Mouse (Mus musculus) cerebellum, postnatal 36 days (tissue): Measurements from ENCODE around the gene Parp3.

Source experiments
- DNase-seq, 2 experiments: peaks; one replicate each; pipeline ENCODE4 v3.0.0; 2021 to 2022; ENCODE audit warnings: mixed read lengths in 2 of 2

Gene Parp3

GRCm38 (mm10) chr9:106456325-106457162, 20.2 kb downstream of the Parp3 start:
- DNase-seq: peak; percentile 20 to 37

GRCm38 (mm10) chr9:106454888-106455681, 21.7 kb downstream of the Parp3 start:
- DNase-seq: peak in 1 of 2 experiments; percentile 20

GRCm38 (mm10) chr9:106454071-106454761, 22.5 kb downstream of the Parp3 start:
- DNase-seq: peak; percentile 39 to 51

- DNase-seq: peak; percentile 63 to 68
Observed at GRCm38 (mm10) chr9:106453271-106454070, 23.3 kb downstream of the Parp3 start, which contains the start of gene Pcbp4. Gene Pcbp4, plus strand, starts transcription at chr9:106453291.

GRCm38 (mm10) chr9:106452821-106453220, 23.9 kb downstream of the Parp3 start:
- DNase-seq: peak; percentile 79 to 90

- peak in 1 of 2 experiments; percentile 17 for DNase-seq
Observed at GRCm38 (mm10) chr9:106452351-106452750, 24.4 kb downstream of the Parp3 start.

- DNase-seq: no peak
Observed at GRCm38 (mm10) chr9:106451899-106452298, 24.9 kb downstream of the Parp3 start.

GRCm38 (mm10) chr9:106451298-106451697, 25.5 kb downstream of the Parp3 start:
- DNase-seq: no peak

- DNase-seq: peak; percentile 72 to 73
Observed at GRCm38 (mm10) chr9:106450661-106451060, 26.1 kb downstream of the Parp3 start.

- DNase-seq: peak; percentile 27 to 30
Observed at GRCm38 (mm10) chr9:106449947-106450346, 26.8 kb downstream of the Parp3 start.

GRCm38 (mm10) chr9:106448498-106449031, 28.2 kb downstream of the Parp3 start:
- peak; percentile 78 to 80 for DNase-seq

- DNase-seq: no peak
Observed at GRCm38 (mm10) chr9:106447951-106448350, 28.8 kb downstream of the Parp3 start.

GRCm38 (mm10) chr9:106447348-106447747, 29.4 kb downstream of the Parp3 start, which contains the start of the genes Abhd14b and Abhd14a:
Gene Abhd14b, plus strand, starts transcription at chr9:106447459.
Gene Abhd14a, minus strand, starts transcription at chr9:106447678.
- DNase-seq: peak; percentile 94 to 97

GRCm38 (mm10) chr9:106444836-106445235, 31.9 kb downstream of the Parp3 start:
- no peak for DNase-seq

GRCm38 (mm10) chr9:106442680-106443079, 34.1 kb downstream of the Parp3 start:
- no peak for DNase-seq

GRCm38 (mm10) chr9:106436566-106436965, 40.2 kb downstream of the Parp3 start:
- no peak for DNase-seq

- DNase-seq: no peak
Observed at GRCm38 (mm10) chr9:106433389-106433788, 43.4 kb downstream of the Parp3 start.

GRCm38 (mm10) chr9:106430015-106430264, 46.8 kb downstream of the Parp3 start:
- no peak for DNase-seq

GRCm38 (mm10) chr9:106429221-106430014, 47.3 kb downstream of the Parp3 start, which contains the start of gene Rpl29:
Gene Rpl29, plus strand, starts transcription at chr9:106429454.
- DNase-seq: peak; percentile 92 to 97

- DNase-seq: no peak
Observed at GRCm38 (mm10) chr9:106428719-106429220, 48.0 kb downstream of the Parp3 start.

GRCm38 (mm10) chr9:106421865-106422160, 54.9 kb downstream of the Parp3 start:
- DNase-seq: peak; percentile 81 to 89
